Mouse (Mus musculus): ENCODE measurements around the gene Gjb5. TPM values are rescaled to one million over a fixed set of nuclear protein-coding genes. Genes with fewer than 3 reads are reported as not detected.

Gene Gjb5
- total RNA-seq, 2 experiments from 2014 or later, result not detected

DNA sequence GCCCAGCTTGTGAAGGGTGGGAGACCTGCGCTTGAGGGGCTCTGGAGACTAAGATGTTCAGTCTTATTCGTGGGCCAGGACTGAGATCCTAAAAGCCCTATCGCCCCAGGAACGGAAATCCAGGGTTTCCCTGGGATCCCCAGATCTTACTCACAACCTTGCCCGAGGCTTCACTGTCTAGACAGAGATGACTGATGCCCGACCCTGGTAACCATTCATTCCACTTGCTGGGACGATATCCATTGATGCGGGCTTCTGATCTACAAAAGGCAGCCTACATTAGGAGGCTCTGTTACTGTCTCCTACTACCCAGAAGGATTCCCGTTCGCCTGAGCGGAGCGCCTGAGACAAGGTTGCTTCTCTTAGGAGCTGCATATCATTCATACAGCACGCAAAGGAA is 26.8 kb downstream of the Gjb5 start:
- no peak for DNase-seq (ENCODE audit: low spot score in 2 of 2)
- no peak for TF ChIP-seq CTCF (conservative IDR thresholded peaks at IDR 0.05)
- Histone ChIP-seq H3K27ac (no peak overlapping the region), H3K4me3 (no peak overlapping the region)

DNA sequence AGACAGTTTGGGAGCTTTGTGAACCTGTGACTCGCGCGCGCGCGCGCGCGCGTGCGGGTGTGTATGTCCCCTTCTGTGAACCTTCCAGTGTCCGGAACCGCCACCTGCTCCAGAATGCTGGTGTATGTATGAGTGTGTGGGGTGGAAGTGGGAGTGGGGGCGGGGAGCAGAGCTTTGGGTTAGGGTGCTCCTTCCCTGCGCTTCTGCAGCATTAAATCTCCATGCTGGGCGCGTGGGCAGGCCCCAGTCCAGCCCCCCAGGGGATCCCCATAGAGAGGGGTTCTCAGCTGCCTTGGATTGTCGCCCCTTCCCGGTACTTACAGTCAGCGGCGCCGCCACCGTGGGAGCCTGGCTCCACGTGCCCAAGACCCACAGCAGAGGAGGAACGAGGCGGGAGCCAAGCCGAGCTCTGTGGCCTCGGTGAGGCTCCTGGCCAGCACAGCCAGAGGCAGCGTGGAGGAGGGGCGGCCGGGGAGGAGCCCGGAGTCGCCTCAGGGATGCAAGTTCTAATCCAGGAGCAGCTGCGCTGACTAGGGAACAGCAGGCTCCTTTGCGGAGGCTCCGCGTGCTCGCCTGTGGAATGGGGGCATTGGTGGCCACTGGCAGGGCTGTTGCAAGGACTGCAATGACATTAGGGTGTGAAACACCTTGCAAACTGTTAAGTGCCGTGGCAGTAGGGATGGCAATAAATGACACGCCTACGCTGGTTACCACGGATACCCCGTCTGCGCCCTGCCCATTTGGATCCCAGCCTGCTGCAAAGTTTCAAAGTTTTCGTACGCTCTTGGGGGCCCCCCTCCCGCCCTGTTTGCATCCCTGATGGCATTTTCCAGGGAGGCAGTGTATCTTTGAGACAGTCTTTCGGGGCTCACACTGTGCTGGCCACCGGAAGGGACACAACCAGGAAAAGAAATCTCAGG is 27.5 kb downstream of the Gjb5 start, which contains the start of gene Gjb3:
Gene Gjb3 (minus strand): TSS at position 664 of the 920 bp plus-strand sequence.
- Histone ChIP-seq H3K27ac (no peak within 1 kb of the TSS), H3K4me3 (peak within 1 kb of the TSS; percentile 46)
- DNase-seq (ENCODE audit: low spot score in 2 of 2), result no peak
- TF ChIP-seq CTCF (conservative IDR thresholded peaks at IDR 0.05), result no peak

DNA sequence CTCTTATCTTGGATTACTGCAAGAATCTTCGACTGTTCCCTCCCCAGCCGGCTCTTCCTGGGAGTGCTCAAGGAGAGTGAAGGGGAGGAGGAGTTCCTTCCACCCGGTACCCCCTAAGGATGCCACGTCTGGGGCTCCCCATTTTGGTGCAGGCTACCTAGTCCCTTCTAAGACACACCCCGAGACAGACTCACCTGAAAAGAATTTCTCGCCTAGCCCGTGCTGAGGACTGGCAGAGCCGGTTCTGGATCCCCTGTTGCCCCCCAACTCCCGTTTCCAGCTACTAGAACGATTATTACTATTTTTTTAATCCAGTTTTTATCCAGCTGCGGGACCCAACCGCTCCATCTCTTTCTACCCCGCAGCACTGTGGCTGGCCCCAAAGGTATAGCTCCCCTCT is 28.2 kb downstream of the Gjb5 start:
- no peak for DNase-seq (ENCODE audit: low spot score in 2 of 2)
- peak overlapping the region; percentile 46; the same call in 1 of the 2 replicates for H3K4me3 ChIP-seq

DNA sequence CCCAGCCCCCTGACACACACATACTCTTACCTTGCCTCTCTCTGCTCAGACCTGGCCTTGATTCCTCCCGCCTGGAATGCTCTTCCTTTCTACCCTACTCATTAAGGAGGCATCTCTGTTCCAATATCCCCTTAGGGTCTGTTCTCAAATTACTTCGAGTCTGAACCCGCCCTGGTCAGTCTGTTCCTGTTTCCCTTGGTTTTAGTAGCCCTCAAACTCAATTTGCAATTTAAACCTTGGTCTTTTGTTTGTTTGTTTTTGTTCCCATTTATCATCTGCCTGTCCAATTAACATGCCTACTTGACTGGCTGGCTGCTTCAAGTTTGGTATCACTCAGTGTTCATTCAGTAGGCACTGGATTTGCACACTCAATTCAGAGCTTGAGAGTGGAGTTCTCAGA is 28.9 kb downstream of the Gjb5 start:
- no peak for TF ChIP-seq CTCF (conservative IDR thresholded peaks at IDR 0.05)
- Histone ChIP-seq H3K4me3 (no peak overlapping the region), H3K27ac (no peak overlapping the region)
- no peak for DNase-seq (ENCODE audit: low spot score in 2 of 2)

More for the DNA sequence above, 28.2 kb downstream of the Gjb5 start:
- H3K27ac ChIP-seq, result no peak overlapping the region
- no peak for TF ChIP-seq CTCF (conservative IDR thresholded peaks at IDR 0.05)

DNA sequence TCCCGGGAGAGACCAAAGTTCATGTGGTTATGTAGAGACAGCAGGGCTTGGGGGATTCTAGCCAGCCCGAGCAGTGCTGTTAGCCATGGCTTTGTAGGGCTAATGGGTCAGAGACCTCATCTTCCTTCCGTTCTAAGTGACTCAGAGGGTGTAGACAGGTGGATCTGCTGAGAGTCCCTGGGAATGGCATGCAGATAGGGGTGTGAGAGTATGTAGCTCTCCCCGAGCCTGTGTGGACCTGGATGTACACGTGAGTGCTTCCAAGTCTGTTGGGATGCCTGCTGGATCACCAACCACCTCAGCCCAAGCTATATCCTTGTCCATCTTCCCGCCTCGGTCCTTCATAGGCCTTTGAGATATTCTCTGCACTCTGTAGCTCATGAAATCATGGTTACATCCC is 29.6 kb downstream of the Gjb5 start:
- DNase-seq (ENCODE audit: low spot score in 2 of 2), result no peak
- Histone ChIP-seq H3K27ac (no peak overlapping the region), H3K4me3 (no peak overlapping the region)
- no peak for TF ChIP-seq CTCF (conservative IDR thresholded peaks at IDR 0.05)

DNA sequence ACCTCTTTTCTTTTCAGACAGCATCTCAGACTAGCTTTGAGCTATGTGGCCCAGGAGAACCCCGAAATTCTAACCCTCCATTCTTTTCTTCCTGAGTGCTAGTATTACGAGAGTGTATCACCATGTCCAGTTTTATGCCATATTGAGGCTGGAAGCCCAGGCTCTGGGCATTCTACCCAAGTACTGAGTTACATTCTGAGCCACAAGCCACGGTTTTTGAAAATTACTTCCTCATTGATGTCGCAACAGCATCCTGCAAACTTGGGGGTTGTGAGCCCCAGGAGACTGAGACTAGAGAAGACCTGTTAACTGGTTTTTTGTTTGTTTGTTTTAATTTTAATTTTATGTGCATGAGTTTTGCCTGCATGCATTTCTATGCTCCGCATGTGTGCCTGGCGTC is 30.2 kb downstream of the Gjb5 start:
- no peak for DNase-seq (ENCODE audit: low spot score in 2 of 2)
- Histone ChIP-seq H3K27ac (no peak overlapping the region), H3K4me3 (no peak overlapping the region)
- TF ChIP-seq CTCF (conservative IDR thresholded peaks at IDR 0.05), result no peak

DNA sequence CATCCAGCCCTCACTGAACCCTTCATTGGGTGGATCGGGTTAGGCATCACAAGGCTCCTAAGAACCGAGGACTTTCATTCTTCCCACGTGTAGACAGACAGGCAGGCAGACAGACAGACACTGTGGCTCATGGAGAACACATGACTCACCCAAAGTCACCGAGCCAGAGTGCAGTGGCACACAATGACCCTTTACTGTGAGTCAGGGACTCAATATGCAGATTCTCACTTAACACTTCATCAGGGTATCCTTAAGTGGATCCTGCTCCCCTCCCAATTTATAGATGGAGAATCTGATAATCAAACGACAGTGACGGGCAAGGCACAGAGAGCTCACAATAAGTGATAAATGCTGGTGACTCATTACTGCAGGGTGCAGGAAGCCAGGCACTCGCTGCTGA is 30.7 kb downstream of the Gjb5 start:
- no peak for TF ChIP-seq CTCF (conservative IDR thresholded peaks at IDR 0.05)
- no peak overlapping the region for H3K4me3 ChIP-seq
- H3K27ac ChIP-seq, result no peak overlapping the region
- no peak for DNase-seq (ENCODE audit: low spot score in 2 of 2)

DNA sequence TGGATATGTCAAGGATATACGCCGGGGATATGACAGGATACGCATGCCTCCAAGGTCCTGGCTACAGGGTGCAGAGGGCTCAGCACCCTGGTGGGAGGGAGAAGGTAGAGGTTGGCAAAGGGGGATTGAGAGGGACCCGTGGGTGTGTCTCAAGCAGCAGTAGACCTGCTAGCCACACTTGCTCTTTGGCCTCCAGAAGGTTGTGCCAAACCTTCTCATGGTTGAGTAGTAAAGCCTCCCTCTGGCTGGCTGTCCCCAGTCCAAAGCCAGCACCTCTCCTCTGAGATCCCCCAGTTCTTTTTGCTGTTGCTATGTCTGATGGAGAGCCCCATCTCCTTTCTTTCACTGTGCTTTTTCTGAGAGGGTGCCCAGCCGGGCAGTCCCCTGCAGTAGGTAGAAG is 32.7 kb downstream of the Gjb5 start:
- no peak for DNase-seq (ENCODE audit: low spot score in 2 of 2)
- TF ChIP-seq CTCF (conservative IDR thresholded peaks at IDR 0.05), result no peak
- Histone ChIP-seq H3K27ac (no peak overlapping the region), H3K4me3 (no peak overlapping the region)

DNA sequence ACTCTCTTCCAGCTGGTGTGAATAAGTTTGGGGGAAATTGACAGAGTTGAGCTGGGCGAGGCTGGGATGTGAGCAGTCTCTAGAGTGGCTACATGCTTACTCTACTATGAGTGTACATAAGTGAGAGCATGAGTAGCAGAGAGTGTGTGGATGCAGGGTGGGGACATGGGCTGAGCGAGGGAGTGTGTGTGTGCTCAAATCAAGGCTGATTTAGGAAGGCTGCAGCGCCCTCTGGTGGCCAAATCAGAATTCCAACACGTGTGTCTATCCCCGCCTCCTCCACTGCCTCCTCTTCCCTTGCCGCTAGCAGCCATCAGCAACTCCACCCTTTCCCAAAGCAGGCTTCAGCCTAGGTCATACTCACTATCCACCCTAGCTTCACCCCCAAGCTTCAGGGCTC is 33.2 kb downstream of the Gjb5 start:
- Histone ChIP-seq H3K27ac (no peak overlapping the region), H3K4me3 (no peak overlapping the region)
- peak; percentile 69 to 85 for DNase-seq (ENCODE audit: low spot score in 2 of 2)
- peak; percentile 84 for TF ChIP-seq CTCF (conservative IDR thresholded peaks at IDR 0.05)

DNA sequence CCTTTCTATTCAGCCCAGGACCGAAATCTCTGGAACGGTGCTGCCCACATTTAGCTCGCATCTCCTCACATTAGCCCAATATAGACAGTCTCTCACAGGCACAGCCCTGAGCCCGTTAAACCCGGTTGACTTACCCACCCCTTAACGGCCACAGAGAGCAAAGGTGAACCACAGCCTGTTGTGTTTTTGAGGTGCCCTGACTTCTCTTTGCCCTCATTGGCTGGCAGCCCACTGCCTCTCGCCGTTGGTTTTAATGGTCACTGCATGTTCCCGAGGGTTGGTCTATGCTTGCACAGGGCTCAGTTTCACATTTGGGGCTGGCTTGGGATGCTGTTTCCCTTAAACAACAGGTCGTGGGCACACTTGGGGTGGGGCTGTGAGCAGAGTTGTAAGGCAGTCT is 33.7 kb downstream of the Gjb5 start:
- no peak overlapping the region for H3K27ac ChIP-seq
- H3K4me3 ChIP-seq, result no peak overlapping the region
- TF ChIP-seq CTCF (conservative IDR thresholded peaks at IDR 0.05), result no peak
- no peak for DNase-seq (ENCODE audit: low spot score in 2 of 2)

DNA sequence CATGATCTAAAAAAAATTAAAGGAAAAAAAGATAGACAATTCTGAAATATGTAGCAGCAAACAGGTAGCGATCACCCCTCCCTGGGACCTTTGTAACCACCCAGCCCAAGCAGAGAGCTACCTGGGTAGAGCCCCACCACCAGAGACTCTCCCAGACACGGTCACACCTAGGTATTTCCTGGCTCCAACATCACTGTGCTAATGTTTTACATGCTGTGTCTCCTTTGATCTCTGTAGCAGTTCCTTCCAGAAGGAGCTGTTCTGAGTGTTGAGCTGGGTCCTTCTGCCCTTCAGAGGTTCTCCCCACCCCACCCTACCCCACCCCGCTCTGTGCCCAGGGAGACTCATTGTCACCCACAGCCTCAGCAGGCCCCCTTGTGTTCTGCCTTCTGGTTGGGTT is 34.3 kb downstream of the Gjb5 start:
- H3K4me3 ChIP-seq, result no peak overlapping the region
- no peak for DNase-seq (ENCODE audit: low spot score in 2 of 2)
- H3K27ac ChIP-seq, result no peak overlapping the region
- no peak for TF ChIP-seq CTCF (conservative IDR thresholded peaks at IDR 0.05)

DNA sequence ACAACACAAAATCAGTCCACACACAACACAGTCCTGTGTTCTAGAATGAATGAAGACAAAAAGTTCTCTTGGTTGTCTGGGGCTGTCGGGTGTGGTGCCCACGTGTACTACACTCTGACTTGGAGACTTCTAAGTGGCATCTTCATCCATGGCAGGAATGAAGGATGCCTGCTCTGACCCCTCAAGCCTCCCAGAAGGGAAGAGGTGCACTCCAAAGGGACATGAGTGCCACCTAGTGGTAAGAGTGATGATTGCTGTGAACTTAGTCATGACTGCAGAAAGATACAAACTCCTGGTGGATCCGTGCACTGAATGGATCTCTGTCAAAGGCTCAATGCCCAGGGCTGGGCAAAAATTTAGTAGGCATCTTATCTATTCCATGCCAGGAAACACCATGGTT is 38.4 kb downstream of the Gjb5 start:
- H3K27ac ChIP-seq, result no peak overlapping the region
- peak; percentile 93 for TF ChIP-seq CTCF (conservative IDR thresholded peaks at IDR 0.05)
- peak; percentile 47 to 82 for DNase-seq (ENCODE audit: low spot score in 2 of 2)
- H3K4me3 ChIP-seq, result no peak overlapping the region

DNA sequence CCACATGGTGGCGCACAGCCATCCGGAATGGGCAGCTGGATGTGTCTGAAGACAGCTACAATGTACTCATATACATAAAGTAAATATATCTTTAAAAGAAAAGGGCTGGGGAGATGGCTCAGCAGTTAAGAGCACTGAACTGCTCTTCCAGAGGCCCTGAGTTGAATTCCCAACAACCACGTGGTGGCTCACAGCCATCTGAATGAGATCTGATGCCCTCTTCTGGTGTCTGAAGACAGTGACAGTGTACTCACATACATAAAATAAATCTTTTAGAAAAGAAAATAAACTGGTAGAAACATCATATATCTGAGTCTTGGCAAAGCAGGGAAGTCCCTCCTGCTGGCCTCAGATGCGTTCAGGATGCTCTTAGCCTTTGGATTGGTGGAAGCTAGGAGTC is 40.8 kb downstream of the Gjb5 start:
- H3K4me3 ChIP-seq, result no peak overlapping the region
- DNase-seq (ENCODE audit: low spot score in 2 of 2), result no peak
- peak; percentile 74 for TF ChIP-seq CTCF (conservative IDR thresholded peaks at IDR 0.05)
- no peak overlapping the region for H3K27ac ChIP-seq

DNA sequence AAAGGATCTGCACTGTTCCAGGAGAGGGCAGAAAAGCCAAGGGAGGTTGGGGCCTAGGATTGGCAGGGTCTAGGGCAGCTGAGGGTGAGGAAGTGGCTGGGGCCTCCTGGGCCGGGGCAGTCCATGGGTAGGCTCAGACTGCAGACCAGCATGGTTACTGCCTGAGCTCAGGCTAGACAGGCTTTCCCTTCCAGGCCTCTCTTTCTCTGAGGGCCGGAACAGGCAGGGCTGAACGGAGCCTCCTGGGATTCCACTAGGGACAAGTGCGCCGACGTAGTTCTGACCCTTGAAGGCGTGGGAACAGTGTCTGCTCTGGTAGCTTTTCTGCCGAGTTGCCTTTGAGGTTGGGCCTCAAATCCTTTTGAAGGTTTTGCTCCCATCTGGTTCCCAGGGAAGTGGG is 42.2 kb downstream of the Gjb5 start:
- no peak overlapping the region for H3K4me3 ChIP-seq
- TF ChIP-seq CTCF (conservative IDR thresholded peaks at IDR 0.05), result no peak
- H3K27ac ChIP-seq, result no peak overlapping the region
- no peak for DNase-seq (ENCODE audit: low spot score in 2 of 2)
